Mouse (Mus musculus) MN1 (cell line): ENCODE data around the gene Glrb.

Source experiments
- DNase-seq: peaks from one replicate; pipeline ENCODE4 v3.0.0-alpha.2; 2016; ENCODE audit warnings: low spot score

The Glrb gene

GRCm38 (mm10) chr3:80913111-80913778, at the start of gene Glrb:
Gene Glrb (minus strand): TSS chr3:80913660.
- no peak for DNase-seq

DNA sequence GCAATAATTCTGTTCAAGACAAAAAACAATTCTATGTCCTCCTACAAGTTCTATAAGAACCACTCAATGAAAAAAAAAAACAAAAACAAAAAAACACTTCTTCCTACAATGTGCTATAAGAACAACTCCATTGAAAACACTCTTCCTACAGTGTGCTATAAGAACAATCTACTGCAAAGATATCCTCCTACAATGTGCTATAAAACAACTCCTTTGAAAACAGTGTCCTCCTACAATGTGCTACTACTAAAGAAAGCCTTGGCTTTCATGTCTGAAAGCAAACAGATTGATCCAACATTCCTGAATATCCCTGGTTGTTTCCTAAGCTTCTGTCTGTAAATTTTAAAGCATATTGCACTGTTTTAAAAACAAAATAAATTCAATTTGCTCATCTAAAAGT, 46.5 kb upstream of the Glrb start:
- DNase-seq = no peak

- peak; percentile 34 for DNase-seq
Measured at GRCm38 (mm10) chr3:80958591-80958990, 45.1 kb upstream of the Glrb start.

DNA sequence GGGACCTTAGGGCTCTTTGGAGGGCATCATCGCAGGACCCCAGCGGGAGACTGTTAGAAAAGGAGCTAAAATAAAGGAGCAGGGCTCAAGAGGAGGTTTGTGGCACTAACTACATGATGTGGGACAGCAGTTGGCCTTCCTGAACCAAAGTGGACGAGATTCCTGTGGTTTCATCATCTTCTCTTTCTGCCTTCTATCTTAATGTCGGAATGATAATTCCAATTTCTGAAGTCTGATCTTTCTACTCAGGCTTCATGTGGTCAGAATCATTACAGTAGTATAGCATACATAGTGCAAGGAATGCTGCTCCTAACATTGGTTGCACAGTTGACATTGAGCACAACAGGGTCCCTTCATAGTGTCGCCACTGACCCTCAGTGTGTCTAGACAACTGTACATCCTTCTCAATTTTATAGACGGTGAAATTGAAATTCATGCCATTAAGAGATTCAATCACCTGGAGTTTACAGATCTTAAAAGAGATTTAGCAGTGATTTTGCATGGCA, 372 bp upstream of the Glrb start:
- no peak for DNase-seq

DNA sequence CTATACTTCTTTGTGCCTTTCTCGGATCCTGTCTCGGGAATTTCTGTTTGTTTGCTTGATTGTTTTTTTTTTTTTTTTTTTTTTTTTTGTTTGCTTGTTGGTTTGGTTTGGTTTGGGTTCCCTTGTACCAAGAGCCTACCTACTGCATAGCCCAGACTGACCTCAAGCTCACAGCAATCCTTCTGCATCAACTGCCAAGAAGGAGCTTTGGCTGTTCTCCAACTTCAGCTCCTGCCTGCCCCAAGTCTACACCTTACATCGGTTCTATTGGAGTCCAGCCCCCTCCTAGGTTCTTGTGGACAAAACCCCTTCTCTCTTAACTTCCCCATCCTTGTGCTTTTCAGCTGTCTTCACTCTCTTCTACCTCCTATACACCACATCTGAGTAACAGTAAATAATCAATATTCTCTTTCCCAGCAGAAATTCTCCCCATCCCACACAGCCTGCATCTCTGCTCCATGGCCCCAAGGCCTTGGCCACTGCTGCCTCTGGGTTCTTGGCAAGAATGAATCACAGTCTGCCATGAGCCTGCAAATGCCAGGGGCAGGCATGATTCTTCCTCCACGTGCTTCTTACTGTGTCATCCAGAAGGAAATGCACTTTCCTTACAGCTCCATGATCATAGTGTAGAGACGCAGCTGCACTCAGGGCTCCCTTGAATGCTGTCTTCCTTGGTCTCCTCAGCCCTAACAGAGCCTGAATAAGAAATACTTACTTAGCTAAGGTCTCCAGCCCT, 18.5 kb downstream of the Glrb start:
- DNase-seq = no peak

- DNase-seq = no peak
Measured at GRCm38 (mm10) chr3:80894328-80894727, 19.1 kb downstream of the Glrb start.

DNA sequence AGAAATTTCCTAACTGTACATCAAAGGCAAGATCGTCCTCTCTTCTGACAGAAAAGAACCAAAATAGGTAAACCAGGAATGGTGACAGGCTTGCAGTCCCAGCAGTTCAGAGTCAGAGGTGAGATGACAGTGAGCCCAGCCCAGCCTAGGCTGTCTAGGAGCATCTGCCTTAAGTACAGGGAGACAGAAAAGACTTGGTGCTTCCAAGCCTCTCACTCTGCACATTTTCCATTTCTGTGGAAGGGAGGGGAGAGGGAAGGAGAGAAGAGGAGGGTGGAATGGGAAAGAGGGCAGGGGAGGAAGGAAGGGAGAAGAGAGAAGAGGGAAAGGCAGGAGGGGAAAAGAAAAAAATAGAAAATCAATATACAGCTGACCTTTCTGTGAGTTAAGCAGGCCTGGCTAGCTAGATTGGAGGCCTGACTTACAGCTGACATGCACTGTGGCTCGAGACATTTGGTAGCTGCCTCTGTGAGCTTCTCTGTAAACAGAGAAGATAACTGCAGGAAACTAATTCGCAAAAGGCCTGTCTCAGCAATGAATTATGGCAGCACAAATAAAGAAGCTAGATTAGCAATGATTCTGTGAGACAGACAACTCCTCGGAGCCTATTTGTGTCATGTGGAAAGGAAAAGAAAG, 20.3 kb downstream of the Glrb start:
- no peak for DNase-seq

DNA sequence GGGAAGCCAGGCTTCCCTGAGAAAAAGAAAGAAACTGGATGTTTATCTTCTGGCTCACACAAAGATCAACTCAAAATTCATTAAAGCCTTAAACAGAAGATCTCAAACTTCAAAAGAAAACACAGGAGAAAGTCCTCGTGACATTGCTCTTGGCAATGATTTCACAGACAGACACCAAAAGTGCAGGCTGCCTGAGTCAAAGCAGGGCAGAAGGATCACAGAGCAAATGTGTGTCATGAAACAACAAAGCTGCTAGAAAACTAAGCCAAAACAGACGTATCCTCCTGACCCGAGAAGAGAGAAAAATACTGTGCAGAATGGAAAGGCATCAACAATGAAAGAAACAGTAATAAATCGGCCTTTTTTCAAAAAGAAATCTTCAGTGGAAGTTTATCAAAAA, 22.4 kb downstream of the Glrb start:
- no peak for DNase-seq

GRCm38 (mm10) chr3:80885174-80885573, 28.3 kb downstream of the Glrb start:
- DNase-seq = no peak

GRCm38 (mm10) chr3:80883601-80884000, 29.9 kb downstream of the Glrb start:
- no peak for DNase-seq

GRCm38 (mm10) chr3:80880660-80881293, 32.7 kb downstream of the Glrb start:
- no peak for DNase-seq

DNA sequence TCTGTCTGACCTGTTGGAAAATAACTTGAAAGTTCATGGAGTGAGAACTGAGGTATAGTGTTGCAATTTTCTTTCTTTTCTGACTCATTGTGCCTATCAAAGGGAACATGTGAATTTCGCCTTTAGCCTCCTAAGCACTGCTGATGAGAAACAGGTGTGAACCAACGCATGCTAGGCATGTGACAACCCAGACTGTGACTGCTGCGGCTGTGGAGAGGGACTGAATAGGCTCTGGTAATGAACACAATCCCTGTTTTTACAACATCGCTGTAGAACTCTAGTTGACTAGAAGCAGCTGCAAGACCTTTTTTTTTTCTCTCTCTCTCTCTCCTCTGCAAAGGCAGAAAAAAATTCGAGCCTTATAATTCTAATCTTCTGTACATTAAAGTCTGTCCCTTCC, 34.9 kb downstream of the Glrb start:
- DNase-seq = no peak

DNA sequence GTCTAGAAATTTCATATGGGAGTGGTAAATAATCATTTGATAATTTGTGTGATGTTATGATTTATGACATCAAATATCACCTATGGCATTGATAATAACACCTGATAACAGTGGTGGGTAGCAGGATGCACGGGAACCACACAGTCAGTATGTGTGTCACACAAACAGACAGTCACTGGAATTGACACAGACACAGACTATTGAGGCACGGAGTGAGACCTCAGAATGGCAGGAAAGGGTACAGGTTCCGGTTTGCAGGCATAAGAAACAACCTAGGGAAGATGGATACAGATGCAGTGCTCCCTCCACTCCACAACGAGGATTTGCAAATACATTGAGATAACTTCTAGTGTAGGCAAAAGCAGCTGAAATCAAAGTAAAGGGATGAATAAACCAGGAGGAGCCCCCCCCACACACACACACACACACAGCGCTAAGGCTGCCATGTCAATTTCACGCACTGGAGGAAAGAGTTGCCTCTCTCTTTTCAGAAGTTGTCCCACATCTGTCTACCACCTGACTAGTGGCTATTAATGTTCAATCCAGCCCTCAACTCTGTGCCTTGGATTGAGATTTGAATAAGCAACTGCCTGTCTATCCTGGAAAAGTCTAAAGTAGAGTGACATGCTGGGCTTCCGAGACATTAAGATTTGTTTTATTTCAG, 38.6 kb downstream of the Glrb start:
- DNase-seq = no peak

- DNase-seq = no peak
Measured at GRCm38 (mm10) chr3:80874081-80874480, 39.4 kb downstream of the Glrb start.

- no peak for DNase-seq
Measured at GRCm38 (mm10) chr3:80871472-80872171, 41.8 kb downstream of the Glrb start.

GRCm38 (mm10) chr3:80867328-80867727, 46.1 kb downstream of the Glrb start:
- DNase-seq = no peak

DNA sequence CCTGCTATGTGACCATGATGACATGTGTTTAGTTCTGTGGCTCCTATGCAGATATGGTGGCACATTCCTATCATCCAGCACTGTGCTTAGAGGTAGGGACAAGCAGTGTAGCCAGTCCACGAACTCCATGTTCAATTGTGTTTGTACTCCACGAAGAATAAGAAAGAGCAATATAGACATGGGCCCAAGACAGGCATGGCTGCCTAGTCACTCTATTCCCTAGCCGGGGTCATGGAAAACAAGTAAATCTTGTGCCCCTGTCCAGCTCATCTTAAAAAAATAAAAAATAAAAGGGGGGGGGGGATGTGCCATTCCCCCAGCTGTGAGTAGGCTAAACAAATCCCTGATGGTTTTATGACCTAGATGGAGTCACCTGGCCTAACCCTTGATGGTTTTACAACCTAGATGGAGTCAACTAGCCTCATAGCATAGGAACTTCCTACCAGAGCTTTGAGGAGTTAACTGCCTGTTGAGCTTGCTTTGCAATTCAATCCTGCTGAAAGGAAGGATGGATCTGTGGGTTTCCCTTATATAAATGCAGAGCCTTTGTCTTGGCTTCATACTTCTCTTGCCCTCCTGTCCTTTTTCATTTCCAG, 60.5 kb downstream of the Glrb start:
- DNase-seq = no peak

DNA sequence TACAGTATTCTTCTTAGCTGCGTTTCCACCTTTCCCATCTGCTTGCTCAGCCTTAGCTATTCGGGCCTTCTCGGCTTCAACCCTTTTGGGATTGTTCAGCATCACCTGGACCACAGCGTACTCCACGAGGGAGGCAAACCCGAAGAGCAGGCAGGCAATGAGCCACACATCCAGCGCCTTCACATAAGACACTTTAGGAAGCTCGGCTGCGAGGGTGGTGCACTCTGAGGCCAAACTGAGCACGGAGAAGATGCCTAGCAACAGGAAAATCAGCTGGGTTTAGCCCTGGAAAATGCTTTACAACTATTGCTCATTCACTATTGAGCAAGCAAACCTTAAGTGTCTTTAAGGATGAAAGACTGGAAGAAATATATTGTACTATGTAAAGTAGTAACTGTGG, 62.5 kb downstream of the Glrb start:
- no peak for DNase-seq

DNA sequence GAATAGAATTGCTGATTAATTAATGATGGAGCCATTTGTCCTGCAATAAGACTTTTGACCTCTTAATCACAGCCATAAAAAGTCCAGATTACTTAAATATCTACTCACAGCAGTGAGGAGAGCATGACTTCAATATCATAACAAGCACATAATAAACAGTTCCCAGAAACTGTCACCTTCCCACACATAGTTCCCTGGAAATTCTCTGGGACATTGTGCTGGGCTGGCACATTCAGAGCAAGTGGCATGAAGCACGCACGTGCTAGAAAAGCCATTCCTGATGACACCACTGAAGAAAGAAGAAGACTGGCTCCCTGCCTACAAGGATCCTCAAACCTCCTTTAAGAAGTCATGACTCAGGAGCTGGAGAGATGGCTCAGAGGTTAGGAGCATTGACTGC, 67.8 kb downstream of the Glrb start:
- DNase-seq = no peak

- no peak for DNase-seq
Measured at GRCm38 (mm10) chr3:80839845-80840244, 73.6 kb downstream of the Glrb start.

DNA sequence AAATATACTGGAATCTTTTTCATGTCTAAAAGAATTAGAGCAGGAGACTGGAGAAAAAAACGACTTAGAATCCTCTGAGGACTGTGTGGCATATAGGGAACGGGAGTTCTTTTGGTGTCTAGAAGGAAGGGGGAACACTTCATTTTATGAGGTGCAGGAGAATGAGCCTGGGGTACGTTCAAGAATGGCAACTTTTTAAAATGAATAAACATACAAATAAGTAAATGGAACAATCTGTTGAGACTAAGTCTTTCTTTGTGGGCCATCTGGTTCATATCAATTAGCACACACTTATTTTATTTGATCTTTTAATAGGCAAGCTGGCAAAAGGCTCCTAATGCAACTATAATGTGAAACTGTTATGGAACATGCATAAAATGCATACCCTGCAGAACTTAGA, 75.9 kb downstream of the Glrb start:
- DNase-seq = peak; percentile 12
